In the genomic region with DNA sequence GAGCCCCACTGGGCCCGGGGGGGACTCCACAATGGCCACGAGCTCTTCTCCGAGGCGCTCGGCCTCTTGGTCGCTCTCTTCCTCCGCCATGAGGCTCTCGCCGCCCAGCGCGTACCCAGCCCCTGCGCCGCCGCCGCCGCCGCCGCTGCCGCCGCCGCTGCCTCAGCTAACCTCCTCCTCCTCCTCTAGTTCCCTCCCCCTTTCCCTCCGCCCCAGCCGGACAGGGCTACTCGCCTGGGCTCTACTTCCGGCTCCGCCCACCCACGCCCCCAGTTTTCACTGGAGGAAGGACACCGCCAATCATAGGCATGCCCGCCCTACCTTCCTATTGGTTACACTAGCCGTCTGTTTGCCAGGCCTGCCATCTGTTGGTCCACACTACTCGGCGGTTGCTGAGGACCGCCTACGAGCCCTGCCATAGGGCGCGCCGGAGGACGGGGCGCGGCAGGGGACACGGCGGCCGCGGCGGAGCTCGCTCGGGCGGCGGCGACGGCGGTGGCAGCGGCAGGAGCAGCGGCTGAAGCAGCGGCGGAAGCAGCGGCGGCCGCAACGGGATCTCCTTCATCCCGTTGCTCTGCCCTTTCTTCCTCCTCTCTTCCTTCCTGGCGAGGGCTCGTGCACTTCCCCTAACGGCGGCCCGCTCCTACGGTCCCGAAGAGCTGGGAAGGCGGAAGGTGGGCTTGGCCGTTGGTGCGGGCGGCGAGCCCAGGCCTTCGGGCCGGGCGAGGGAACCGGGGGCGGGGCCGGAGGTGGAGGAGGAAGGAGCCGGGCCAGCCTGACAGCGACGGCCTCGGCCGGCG, we compare ENCODE assay signal across 8 mouse cellular contexts. TPM values are rescaled to one million over a fixed set of nuclear protein-coding genes. Genes with fewer than 3 reads are reported as not detected.
DNase-seq lines count a peak whose midpoint lies in the region; ATAC-seq and TF ChIP-seq lines count a peak whose summit lies in the region.

A gene (minus strand): TSS at position 90 of the 800 bp plus-strand sequence.
A gene (plus strand): TSS at position 434 of the 800 bp plus-strand sequence.

- H3K27ac ChIP-seq in embryonic facial prominence, embryonic 13.5 days: peak within 1 kb of the TSS; percentile 98
- peak within 1 kb of the TSS; percentile 93 for H3K27ac ChIP-seq in kidney, adult 2 months (ENCODE audit: insufficient read depth, low read depth, low read length)
- peak within 1 kb of the TSS; percentile 98 for H3K27ac ChIP-seq in limb, embryonic 12.5 days
- peak within 1 kb of the TSS; percentile 99 for H3K27ac ChIP-seq in midbrain, embryonic 15.5 days
- H3K27ac ChIP-seq in spleen, adult 2 months (ENCODE audit: insufficient read depth, low read length): peak within 1 kb of the TSS; percentile 98

- under 1% methylated on average over 75 of the region's 85 CpGs for WGBS in embryonic facial prominence, embryonic 13.5 days
- WGBS in kidney, adult 2 months: under 1% methylated on average over 83 of the region's 85 CpGs
- WGBS in limb, embryonic 12.5 days: under 1% methylated on average over 77 of the region's 85 CpGs
- whole genome bisulfite sequencing in midbrain, embryonic 15.5 days: under 1% methylated on average over 77 of the region's 85 CpGs
- under 1% methylated on average over 68 of the region's 85 CpGs for WGBS in spleen, adult 2 months

- no peaks in the 10 kb centered on the region for H3K9me3 ChIP-seq in embryonic facial prominence, embryonic 13.5 days
- H3K9me3 ChIP-seq in limb, embryonic 12.5 days: no peaks in the 10 kb centered on the region
- no peaks in the 10 kb centered on the region for H3K9me3 ChIP-seq in midbrain, embryonic 15.5 days

- DNase-seq in 3134 (ENCODE audit: extremely low read depth, insufficient read length, low spot score): peak; percentile 95
- peak; percentile 100 for DNase-seq in adrenal gland, postnatal 36 days
- peak; percentile 100 for DNase-seq in heart, adult 18-20 months
- peak; percentile 100 for DNase-seq in kidney, adult 2 months
- peak; percentile 99 to 100 for DNase-seq in spleen, adult 2 months (ENCODE audit: low read depth in 1 of 2, low spot score in 2 of 2)

- peak within 1 kb of the TSS; percentile 92 for H3K4me3 ChIP-seq in embryonic facial prominence, embryonic 13.5 days
- H3K4me3 ChIP-seq in kidney, adult 2 months (ENCODE audit: insufficient read depth, low read depth, low read length): peak within 1 kb of the TSS; percentile 95
- peak within 1 kb of the TSS; percentile 93 for H3K4me3 ChIP-seq in limb, embryonic 12.5 days (replicated peaks)
- H3K4me3 ChIP-seq in midbrain, embryonic 15.5 days: peak within 1 kb of the TSS; percentile 88
- peak within 1 kb of the TSS; percentile 92 for H3K4me3 ChIP-seq in spleen, adult 2 months (ENCODE audit: extremely low read depth, insufficient read depth, insufficient read length)

- ATAC-seq in embryonic facial prominence, embryonic 13.5 days (ENCODE audit: insufficient number of reproducible peaks, insufficient read depth, low FRiP score, low TSS enrichment, low read depth): peak; percentile 100
- peak; percentile 100 for ATAC-seq in limb, embryonic 12.5 days (ENCODE audit: insufficient number of reproducible peaks, insufficient read depth, low FRiP score, low TSS enrichment, low read depth)
- ATAC-seq in midbrain, embryonic 15.5 days (replicated peaks): peak; percentile 100

- H3K9ac ChIP-seq in embryonic facial prominence, embryonic 13.5 days: peak within 1 kb of the TSS; percentile 94
- peak within 1 kb of the TSS; percentile 94 for H3K9ac ChIP-seq in limb, embryonic 12.5 days (replicated peaks)
- H3K9ac ChIP-seq in midbrain, embryonic 15.5 days: peak within 1 kb of the TSS; percentile 90

- H3K27me3 ChIP-seq in embryonic facial prominence, embryonic 13.5 days: no peaks in the 10 kb centered on the region
- H3K27me3 ChIP-seq in kidney, adult 2 months (replicated peaks; ENCODE audit: control insufficient read depth, insufficient read depth, low read length): no peaks in the 10 kb centered on the region
- H3K27me3 ChIP-seq in limb, embryonic 12.5 days: no peaks in the 10 kb centered on the region
- no peaks in the 10 kb centered on the region for H3K27me3 ChIP-seq in midbrain, embryonic 15.5 days (replicated peaks)
- H3K27me3 ChIP-seq in spleen, adult 2 months (ENCODE audit: control insufficient read depth, insufficient read depth, low read length): no peaks in the 10 kb centered on the region

- H3K36me3 ChIP-seq in embryonic facial prominence, embryonic 13.5 days: peaks cover 16% of the 10 kb centered on the region
- peaks cover 3% of the 10 kb centered on the region; the same call in 1 of the 2 replicates for H3K36me3 ChIP-seq in kidney, adult 2 months (ENCODE audit: control insufficient read depth, insufficient read depth, low read length)
- H3K36me3 ChIP-seq in limb, embryonic 12.5 days: peaks cover 21% of the 10 kb centered on the region
- H3K36me3 ChIP-seq in midbrain, embryonic 15.5 days (replicated peaks): peaks cover 9% of the 10 kb centered on the region
- peaks cover 14% of the 10 kb centered on the region for H3K36me3 ChIP-seq in spleen, adult 2 months (ENCODE audit: control insufficient read depth, insufficient read depth, low read length)

- no peak for TF ChIP-seq CTCF in kidney, adult 2 months (conservative IDR thresholded peaks at IDR 0.05; ENCODE audit: insufficient read depth, insufficient read length, low read depth, low read length)
- TF ChIP-seq CTCF in spleen, adult 2 months (IDR thresholded peaks at IDR 0.05; ENCODE audit: extremely low read depth, insufficient read depth, insufficient read length, insufficient replicate concordance): no peak

- TF ChIP-seq POLR2A in kidney, adult 2 months (IDR thresholded peaks at IDR 0.05; ENCODE audit: low read depth, low read length): no peak
- TF ChIP-seq POLR2A in spleen, adult 2 months (IDR thresholded peaks at IDR 0.05; ENCODE audit: low read depth, low read length): peak; percentile 42

- peak within 1 kb of the TSS; percentile 92 for H3K4me2 ChIP-seq in embryonic facial prominence, embryonic 13.5 days
- peak within 1 kb of the TSS; percentile 96 for H3K4me2 ChIP-seq in limb, embryonic 12.5 days
- peak within 1 kb of the TSS; percentile 92 for H3K4me2 ChIP-seq in midbrain, embryonic 15.5 days

- H3K4me1 ChIP-seq in embryonic facial prominence, embryonic 13.5 days: peaks cover 17% of the 10 kb centered on the region
- H3K4me1 ChIP-seq in kidney, adult 2 months (ENCODE audit: control insufficient read depth, insufficient read depth, low read length): peaks cover 3% of the 10 kb centered on the region; the same call in 1 of the 2 replicates
- H3K4me1 ChIP-seq in limb, embryonic 12.5 days (replicated peaks): peaks cover 15% of the 10 kb centered on the region
- H3K4me1 ChIP-seq in midbrain, embryonic 15.5 days: peaks cover 21% of the 10 kb centered on the region
- H3K4me1 ChIP-seq in spleen, adult 2 months (ENCODE audit: control insufficient read depth, insufficient read depth, insufficient read length): no peaks in the 10 kb centered on the region; the same call in none of the 2 replicates

RNA-seq across cellular contexts. Expression of the first gene that starts in this region (rescaled TPM):
- 10 to 100 TPM; 18.7 to 23.3 TPM for total RNA-seq in adrenal gland, postnatal 36 days (2021)
- 6.2 and 6.8 TPM in 2 replicates for polyA plus RNA-seq in embryonic facial prominence, embryonic 13.5 days (2015; fragmentation: Nextera tagmentation; extraction: Ambion mirVana)
- 1 to 10 TPM; 8.9 to 9.7 TPM for total RNA-seq in heart, adult 18-20 months (2021)
- 0.83 and 1.3 TPM in 2 replicates for polyA plus RNA-seq in kidney, adult 2 months (2012; rRNA removed)
- 9.1 and 10.7 TPM in 2 replicates for polyA plus RNA-seq in limb, embryonic 12.5 days (2016; fragmentation: Nextera tagmentation; extraction: Ambion mirVana)
- polyA plus RNA-seq in midbrain, embryonic 15.5 days (2015; fragmentation: Nextera tagmentation; extraction: Ambion mirVana): 5.8 and 6.0 TPM in 2 replicates
- 0.67 and 0.69 TPM in 2 replicates for polyA plus RNA-seq in spleen, adult 2 months (2012; rRNA removed)

RNA-seq across cellular contexts. Expression of the second gene that starts in this region (rescaled TPM):
- total RNA-seq in adrenal gland, postnatal 36 days (2021): 100 to 1,000 TPM; 131 to 157 TPM
- 76.2 and 86.1 TPM in 2 replicates for polyA plus RNA-seq in embryonic facial prominence, embryonic 13.5 days (2015; fragmentation: Nextera tagmentation; extraction: Ambion mirVana)
- total RNA-seq in heart, adult 18-20 months (2021): 10 to 100 TPM; 42.2 to 44.5 TPM
- polyA plus RNA-seq in kidney, adult 2 months (2012; rRNA removed): 11.6 and 14.2 TPM in 2 replicates
- polyA plus RNA-seq in limb, embryonic 12.5 days (2016; fragmentation: Nextera tagmentation; extraction: Ambion mirVana): 112 and 114 TPM in 2 replicates
- 68.8 and 71.7 TPM in 2 replicates for polyA plus RNA-seq in midbrain, embryonic 15.5 days (2015; fragmentation: Nextera tagmentation; extraction: Ambion mirVana)
- polyA plus RNA-seq in spleen, adult 2 months (2012; rRNA removed): 6.9 and 7.3 TPM in 2 replicates

Comparison
In these comparisons a context has a peak if more than half of its experiments do, and no peak if none do; other contexts are left out.
1. Peak in every context shown above with its lines: DNase-seq, ATAC-seq, H3K4me3 ChIP-seq and H3K27ac ChIP-seq.